Mouse (Mus musculus) left cerebral cortex, adult 18-20 months (tissue): Measurements from ENCODE around the gene Tspan2. TPM values are rescaled to one million over a fixed set of nuclear protein-coding genes. Genes with fewer than 3 reads are reported as not detected.

Source experiments
- DNase-seq, 2 experiments: peaks; one replicate each; pipeline ENCODE4 v3.0.0; 2021 to 2022; ENCODE audit warnings: low spot score in 2 of 2, mixed read lengths in 1 of 2
- total RNA-seq, 2 experiments: library from RNA; stranded (reverse); gene quantifications; 2 replicates each; pipeline ENCODE4 v1.2.3; 2021

The Tspan2 gene
- total RNA-seq, 2 experiments from 2014 or later, result 34.6 to 39.4 TPM

- DNase-seq, result no peak
These were observed 28.1 kb downstream of the Tspan2 start for GRCm38 (mm10) chr3:102762388-102762787.

- no peak for DNase-seq
These were observed 29.5 kb downstream of the Tspan2 start for GRCm38 (mm10) chr3:102763713-102764400.

GRCm38 (mm10) chr3:102764850-102765249 is 30.5 kb downstream of the Tspan2 start:
- no peak for DNase-seq

GRCm38 (mm10) chr3:102773018-102773417 is 38.7 kb downstream of the Tspan2 start:
- DNase-seq, result no peak

- no peak for DNase-seq
These were observed 48.3 kb downstream of the Tspan2 start, which contains the start of gene Tshb for GRCm38 (mm10) chr3:102782618-102783017. Gene Tshb, minus strand, starts transcription at chr3:102782718.

- DNase-seq, result no peak
These were observed 53.0 kb downstream of the Tspan2 start for GRCm38 (mm10) chr3:102787369-102787768.

- peak; percentile 72 to 86 for DNase-seq
These were observed 69.6 kb downstream of the Tspan2 start for GRCm38 (mm10) chr3:102803937-102804336.

GRCm38 (mm10) chr3:102842386-102842785 is 108.1 kb downstream of the Tspan2 start:
- DNase-seq, result no peak

- no peak for DNase-seq
These were observed 114.3 kb downstream of the Tspan2 start for GRCm38 (mm10) chr3:102848661-102849060.

Other genes with a start within 250 kb of the Tspan2 start
- not detected for gene Tshb, start 48.2 kb downstream of the Tspan2 start, total RNA-seq
- not detected for gene Sycp1, start 201.6 kb downstream of the Tspan2 start, total RNA-seq
- not detected for gene Nr1h5, start 229.6 kb downstream of the Tspan2 start, total RNA-seq